Mouse (Mus musculus): ENCODE measurements around the gene Myo1e.

DNA sequence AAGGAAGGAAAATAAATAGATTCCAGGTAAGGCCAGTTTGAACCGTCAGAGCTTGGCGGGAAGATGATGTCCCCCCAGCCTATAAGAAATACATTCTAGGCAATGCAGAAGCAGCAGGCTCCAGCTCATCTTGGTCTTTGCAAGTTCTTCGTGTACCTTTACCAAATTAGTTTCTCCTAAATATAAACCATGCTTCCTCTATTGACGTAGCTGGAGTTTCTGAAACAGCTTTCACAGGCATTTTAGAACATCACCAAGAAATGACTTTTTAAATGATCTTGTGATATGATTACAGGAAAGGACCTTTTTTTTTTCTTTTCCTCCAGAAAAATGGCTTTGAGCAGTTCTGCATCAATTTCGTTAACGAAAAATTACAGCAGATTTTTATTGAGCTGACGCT, 131.2 kb downstream of the Myo1e start:
- TF ChIP-seq USF1 (IDR thresholded peaks at IDR 0.05; ENCODE audit: low read depth), result no peak
- no peak for TF ChIP-seq MAX (IDR thresholded peaks at IDR 0.05)
- TF ChIP-seq CTCF (IDR thresholded peaks at IDR 0.05; ENCODE audit: control insufficient read depth, insufficient read depth, insufficient read length), result no peak
- TF ChIP-seq CEBPB (IDR thresholded peaks at IDR 0.05; ENCODE audit: low read depth), result no peak
- TF ChIP-seq MYOD1 (IDR thresholded peaks at IDR 0.05; ENCODE audit: control insufficient read depth, insufficient read length, low read depth), result no peak
- no peak for TF ChIP-seq FOSL1 (IDR thresholded peaks at IDR 0.05; ENCODE audit: insufficient read depth, low read length, poor library complexity, severe bottlenecking)
- TF ChIP-seq MYOG (IDR thresholded peaks at IDR 0.05; ENCODE audit: control insufficient read depth, extremely low read depth, insufficient read length), result no peak

All from C2C12 (cell line).